Mouse (Mus musculus): ENCODE measurements at regions not wholly inside any gene's neighbourhood (a gene's known extent, or its start where the extent isn't known, plus 50 kb on each side); places are given as distances from the start of the nearest gene placed in this dataset.

DNA sequence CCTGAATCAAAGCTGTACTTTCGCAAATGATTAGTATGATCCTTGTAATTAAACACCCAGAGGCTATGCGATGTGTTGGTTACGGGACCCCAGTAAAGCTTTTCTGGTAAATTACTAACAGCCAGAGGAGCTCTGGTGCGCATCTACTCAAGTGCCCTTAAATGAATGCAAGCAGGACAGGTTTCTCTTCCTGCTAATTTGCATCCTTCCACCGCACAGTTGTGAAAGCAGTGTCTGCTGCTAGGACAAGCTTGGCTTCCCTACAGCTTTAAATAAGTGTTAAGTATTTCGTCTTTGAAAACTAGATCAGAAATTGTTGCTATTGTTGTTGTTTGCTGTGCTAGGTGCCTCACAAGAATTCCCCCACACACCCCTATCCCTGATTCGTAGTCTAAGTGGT, 62.4 kb upstream of the Supt20 start:
- TF ChIP-seq CTCF (IDR thresholded peaks at IDR 0.05; ENCODE audit: low read depth): no peak
- no peak for TF ChIP-seq EP300 (IDR thresholded peaks at IDR 0.05; ENCODE audit: low read depth)
